Mouse (Mus musculus): Measurements from ENCODE around the gene Pemt. TPM values are rescaled to one million over a fixed set of nuclear protein-coding genes. Genes with fewer than 3 reads are reported as not detected.

The Pemt gene
- polyA plus RNA-seq, 1 experiment from 2014 or later: 3.9 TPM

DNA sequence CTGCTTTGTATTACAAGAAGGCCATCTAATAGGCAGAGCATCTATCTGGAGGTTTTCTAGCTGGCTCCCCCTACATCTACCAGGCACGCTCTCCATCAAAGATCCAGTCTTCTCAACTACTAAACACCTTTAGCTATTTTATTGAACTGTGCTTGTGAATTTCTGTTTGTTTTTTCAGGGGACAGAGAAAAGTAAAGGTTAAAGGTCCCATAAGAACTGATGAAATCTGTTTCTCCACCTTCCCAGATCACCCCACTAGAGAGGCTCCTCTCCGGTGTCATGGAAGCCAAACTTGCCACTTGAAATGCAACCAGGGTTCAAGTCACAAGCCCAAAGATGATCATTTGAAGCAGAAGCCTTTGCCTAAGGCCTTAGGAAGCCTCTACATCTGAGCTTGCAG is 2.6 kb upstream of the Pemt start:
- Histone ChIP-seq H3K27me3 (no peaks in the 10 kb centered on the region), H3K4me1 (replicated peaks) (peaks cover 6% of the 10 kb centered on the region), H3K4me2 (no peak overlapping the region), H3K9ac (replicated peaks) (no peak overlapping the region), H3K4me3 (replicated peaks) (no peak overlapping the region), H3K36me3 (no peaks in the 10 kb centered on the region), H3K9me3 (no peaks in the 10 kb centered on the region), H3K27ac (no peak overlapping the region)
- no peak for ATAC-seq (ENCODE audit: insufficient number of reproducible peaks, insufficient read depth, low FRiP score, low TSS enrichment, low read depth)
- 86% methylated on average over 2 of the region's 2 CpGs for WGBS

DNA sequence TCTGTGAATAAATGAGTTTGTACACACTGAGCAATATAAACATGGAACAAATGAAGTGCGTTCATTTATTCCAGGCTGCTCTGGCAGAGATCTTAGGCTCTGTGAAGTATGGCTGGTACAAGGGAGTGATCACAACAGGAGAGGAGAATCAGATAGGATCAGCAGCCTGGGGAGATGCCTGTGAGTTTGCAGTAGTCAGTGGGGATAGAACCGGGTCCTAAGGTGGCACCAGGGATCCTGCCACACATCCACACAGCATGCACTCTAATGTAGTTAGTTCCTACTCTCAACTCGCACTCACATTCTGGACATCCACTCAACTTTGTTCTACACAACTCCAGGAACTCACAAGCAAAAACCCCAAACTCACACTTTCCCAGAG is 622 bp downstream of the Pemt start:
- Histone ChIP-seq H3K36me3 (no peaks in the 10 kb centered on the region), H3K9ac (replicated peaks) (peak overlapping the region; percentile 34; the same call in 1 of the 2 replicates), H3K9me3 (no peaks in the 10 kb centered on the region), H3K4me1 (replicated peaks) (peaks cover 6% of the 10 kb centered on the region), H3K4me2 (peak overlapping the region; percentile 66), H3K27ac (peak overlapping the region; percentile 83; the same call in 1 of the 2 replicates), H3K27me3 (no peaks in the 10 kb centered on the region), H3K4me3 (replicated peaks) (peak overlapping the region; percentile 55)
- 0 out of 2 replicates have a peak, but pooled peaks have one; percentile 10 for ATAC-seq (ENCODE audit: insufficient number of reproducible peaks, insufficient read depth, low FRiP score, low TSS enrichment, low read depth)
- 11% methylated on average over 3 of the region's 3 CpGs for WGBS

DNA sequence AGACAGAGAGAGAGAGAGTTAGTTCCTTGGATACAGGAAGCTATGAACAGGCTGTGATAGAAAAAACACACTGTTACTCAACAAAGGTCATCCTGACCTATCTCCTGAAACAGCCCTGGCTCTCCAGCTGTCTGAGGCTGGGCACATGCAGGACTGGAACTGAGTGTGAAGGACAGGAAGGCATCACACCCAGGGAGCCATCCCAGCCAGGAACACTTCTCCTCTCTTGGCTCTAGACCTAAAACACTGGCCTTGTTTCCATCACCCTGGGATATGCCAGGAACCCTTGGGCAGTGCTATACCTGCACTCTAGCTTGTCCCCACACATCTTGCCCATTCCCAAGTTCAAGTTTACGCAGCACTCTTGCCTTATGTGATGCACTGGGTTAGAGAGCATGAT is 1.5 kb downstream of the Pemt start:
- Histone ChIP-seq H3K27ac (no peak overlapping the region), H3K4me1 (replicated peaks) (peaks cover 6% of the 10 kb centered on the region), H3K4me3 (replicated peaks) (no peak overlapping the region), H3K36me3 (no peaks in the 10 kb centered on the region), H3K9me3 (no peaks in the 10 kb centered on the region), H3K4me2 (no peak overlapping the region), H3K27me3 (no peaks in the 10 kb centered on the region), H3K9ac (replicated peaks) (no peak overlapping the region)
- ATAC-seq (ENCODE audit: insufficient number of reproducible peaks, insufficient read depth, low FRiP score, low TSS enrichment, low read depth): no peak
- WGBS: 95% methylated on average over 1 of the region's 1 CpGs

DNA sequence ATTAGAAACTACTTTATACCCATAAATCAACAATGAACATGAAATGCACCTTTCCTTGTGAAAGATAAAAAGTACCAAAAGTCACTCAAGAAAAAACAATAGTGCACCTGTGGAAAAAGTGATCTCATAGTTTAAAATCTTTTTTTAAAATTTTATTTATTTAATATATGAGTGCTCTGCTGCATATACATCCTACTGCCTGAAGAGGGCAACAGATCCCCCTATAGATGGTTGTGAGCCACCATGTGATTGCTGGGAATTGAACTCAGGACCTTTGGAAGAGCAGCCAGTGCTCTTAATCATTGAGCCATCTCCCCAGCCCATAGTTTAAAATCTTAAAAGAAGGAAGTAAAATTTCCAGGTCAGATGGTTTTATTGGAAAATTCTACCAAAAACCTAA is 4.0 kb downstream of the Pemt start:
- H3K4me1 ChIP-seq (replicated peaks): peaks cover 6% of the 10 kb centered on the region
- H3K4me2 ChIP-seq: no peak overlapping the region
- H3K4me3 ChIP-seq (replicated peaks): no peak overlapping the region
- ATAC-seq (ENCODE audit: insufficient number of reproducible peaks, insufficient read depth, low FRiP score, low TSS enrichment, low read depth): no peak
- no peaks in the 10 kb centered on the region for H3K36me3 ChIP-seq
- H3K9me3 ChIP-seq: no peaks in the 10 kb centered on the region
- no peak overlapping the region for H3K9ac ChIP-seq (replicated peaks)
- no peak overlapping the region for H3K27ac ChIP-seq
- H3K27me3 ChIP-seq: no peaks in the 10 kb centered on the region

DNA sequence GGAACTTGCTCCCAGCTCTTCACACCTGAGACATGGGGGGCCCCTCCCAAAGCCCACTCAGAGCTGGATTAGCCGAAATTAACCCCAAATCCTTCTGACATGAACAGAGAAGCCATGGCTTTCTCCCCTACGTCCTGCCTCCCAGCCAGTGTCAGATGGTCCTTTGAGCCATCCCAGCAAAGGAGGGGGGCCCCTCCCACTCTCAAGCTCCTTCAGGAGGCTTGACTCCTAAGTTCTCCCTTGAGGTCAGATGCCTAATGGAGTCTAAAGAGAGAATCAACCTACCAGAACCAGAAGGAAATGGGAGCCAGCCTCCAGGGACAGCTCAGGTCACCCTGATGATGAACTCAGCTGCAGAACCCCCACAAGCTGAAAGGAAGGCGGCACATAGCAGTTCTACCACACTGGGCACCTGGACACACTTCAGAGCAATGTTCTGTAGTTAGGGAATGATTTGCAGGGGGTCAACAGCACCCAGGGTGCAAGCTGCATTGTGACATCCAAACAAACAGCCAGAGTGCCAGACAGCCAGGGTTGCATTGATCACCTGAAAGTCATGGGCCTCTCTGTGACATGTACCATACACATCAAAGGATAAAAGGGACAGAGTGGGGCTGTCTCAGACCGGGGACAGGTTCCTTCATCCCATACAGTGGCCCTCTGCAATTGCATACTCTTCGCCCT is 9.6 kb downstream of the Pemt start:
- H3K4me3 ChIP-seq (replicated peaks): no peak overlapping the region
- ATAC-seq (ENCODE audit: insufficient number of reproducible peaks, insufficient read depth, low FRiP score, low TSS enrichment, low read depth): no peak
- 62% methylated on average over 5 of the region's 5 CpGs for WGBS
- no peaks in the 10 kb centered on the region for H3K4me1 ChIP-seq (replicated peaks)
- no peak overlapping the region for H3K27ac ChIP-seq
- H3K36me3 ChIP-seq: no peaks in the 10 kb centered on the region
- no peak overlapping the region for H3K9ac ChIP-seq (replicated peaks)
- H3K9me3 ChIP-seq: no peaks in the 10 kb centered on the region
- H3K4me2 ChIP-seq: no peak overlapping the region
- no peaks in the 10 kb centered on the region for H3K27me3 ChIP-seq

DNA sequence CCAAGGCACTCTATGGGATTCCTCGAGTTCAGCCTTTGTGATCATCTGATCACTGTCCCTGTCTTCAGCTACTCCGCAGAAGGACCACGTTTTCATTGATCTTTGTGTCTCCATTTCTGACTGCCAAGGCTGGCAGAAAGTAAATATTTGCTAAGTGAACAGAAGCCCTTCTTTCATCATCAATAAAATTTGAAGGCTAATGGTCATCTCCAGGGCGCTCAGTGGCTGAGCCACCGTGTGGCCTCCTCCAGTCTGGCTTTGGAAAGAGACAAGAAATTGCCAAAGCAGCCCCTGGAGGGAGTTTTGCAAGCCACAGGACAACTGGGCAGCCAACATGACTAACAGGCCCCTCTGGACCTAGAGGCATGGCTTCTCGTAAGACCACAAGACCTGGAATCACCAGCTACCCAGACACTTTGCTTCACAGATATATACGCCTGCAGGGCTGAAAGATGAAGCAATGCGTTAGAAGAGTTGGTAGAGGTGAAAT is 11.3 kb downstream of the Pemt start:
- H3K27ac ChIP-seq: no peak overlapping the region
- ATAC-seq (ENCODE audit: insufficient number of reproducible peaks, insufficient read depth, low FRiP score, low TSS enrichment, low read depth): no peak
- no peaks in the 10 kb centered on the region for H3K27me3 ChIP-seq
- 79% methylated on average over 8 of the region's 8 CpGs for WGBS
- no peaks in the 10 kb centered on the region for H3K36me3 ChIP-seq
- H3K4me2 ChIP-seq: no peak overlapping the region
- H3K4me3 ChIP-seq (replicated peaks): no peak overlapping the region
- H3K9me3 ChIP-seq: no peaks in the 10 kb centered on the region
- H3K4me1 ChIP-seq (replicated peaks): peaks cover 2% of the 10 kb centered on the region
- no peak overlapping the region for H3K9ac ChIP-seq (replicated peaks)

DNA sequence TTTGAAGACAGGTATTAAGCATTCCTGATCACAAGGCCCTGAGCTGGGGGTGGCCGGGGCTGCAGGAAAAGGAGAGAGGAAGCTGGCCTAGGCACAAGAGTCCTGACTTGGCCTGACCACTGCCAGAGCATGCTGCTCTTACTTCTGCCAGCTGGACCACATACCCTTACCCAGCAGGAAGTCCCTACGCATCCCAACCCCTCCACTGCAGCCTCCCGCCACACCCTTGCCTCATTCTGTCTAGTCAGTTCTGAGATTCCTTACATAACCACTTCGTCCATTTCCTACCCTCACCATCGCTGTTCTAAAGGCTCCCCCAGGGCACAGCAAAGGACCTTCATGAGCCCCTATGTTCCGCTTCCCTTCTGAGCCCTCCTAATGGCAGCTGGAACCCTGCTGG is 12.0 kb downstream of the Pemt start:
- no peak overlapping the region for H3K4me3 ChIP-seq (replicated peaks)
- 71% methylated on average over 6 of the region's 6 CpGs for WGBS
- no peak overlapping the region for H3K4me2 ChIP-seq
- no peak for ATAC-seq (ENCODE audit: insufficient number of reproducible peaks, insufficient read depth, low FRiP score, low TSS enrichment, low read depth)
- H3K27me3 ChIP-seq: no peaks in the 10 kb centered on the region
- no peak overlapping the region for H3K9ac ChIP-seq (replicated peaks)
- H3K36me3 ChIP-seq: no peaks in the 10 kb centered on the region
- no peaks in the 10 kb centered on the region for H3K9me3 ChIP-seq
- H3K27ac ChIP-seq: no peak overlapping the region
- peaks cover 3% of the 10 kb centered on the region for H3K4me1 ChIP-seq (replicated peaks)

DNA sequence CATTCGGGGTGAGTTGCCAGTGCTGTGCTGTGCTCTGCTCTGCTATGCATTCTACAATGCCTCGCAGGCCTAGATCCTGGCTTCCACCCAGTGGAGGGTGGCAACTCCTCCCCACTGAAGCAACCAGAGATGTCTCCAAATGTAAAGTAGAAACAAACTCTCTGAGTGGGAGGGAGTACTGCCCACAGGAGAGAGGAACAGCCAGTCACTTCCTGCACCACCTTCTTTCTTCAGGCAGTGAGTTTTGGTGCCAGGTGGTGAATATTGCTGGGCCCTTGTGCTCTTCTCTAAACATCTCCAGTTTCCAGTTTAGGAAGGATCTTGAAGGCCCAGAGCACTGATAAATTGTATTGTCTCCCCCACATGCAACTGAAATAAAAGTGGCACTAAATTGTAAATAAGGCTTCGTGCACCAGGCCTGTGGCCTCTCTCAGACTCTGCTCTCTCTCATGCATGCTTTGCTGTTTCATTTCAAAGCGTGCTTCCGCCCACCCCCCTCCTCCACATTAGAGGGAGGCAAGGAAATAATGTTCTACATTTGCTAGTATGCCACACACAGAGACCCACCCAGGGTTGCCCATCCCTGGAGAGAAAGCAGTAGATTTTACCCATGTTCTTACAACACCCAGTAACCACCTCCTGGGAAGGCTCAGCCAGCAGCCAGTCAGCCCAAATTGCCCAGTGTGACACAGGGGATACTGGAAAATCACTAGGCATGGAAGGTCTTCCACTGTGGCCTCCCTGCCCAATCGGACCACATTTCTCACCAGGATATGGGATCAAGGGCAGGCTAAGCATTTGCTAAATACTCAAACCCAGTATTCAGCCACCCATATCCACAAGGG is 13.5 kb downstream of the Pemt start:
- Histone ChIP-seq H3K27ac (no peak overlapping the region), H3K9me3 (no peaks in the 10 kb centered on the region), H3K4me3 (replicated peaks) (no peak overlapping the region), H3K4me2 (no peak overlapping the region), H3K9ac (replicated peaks) (no peak overlapping the region; the same call in 1 of the 2 replicates), H3K27me3 (no peaks in the 10 kb centered on the region), H3K36me3 (no peaks in the 10 kb centered on the region), H3K4me1 (replicated peaks) (peaks cover 3% of the 10 kb centered on the region)
- ATAC-seq (ENCODE audit: insufficient number of reproducible peaks, insufficient read depth, low FRiP score, low TSS enrichment, low read depth): no peak
- WGBS: 70% methylated on average over 6 of the region's 6 CpGs

DNA sequence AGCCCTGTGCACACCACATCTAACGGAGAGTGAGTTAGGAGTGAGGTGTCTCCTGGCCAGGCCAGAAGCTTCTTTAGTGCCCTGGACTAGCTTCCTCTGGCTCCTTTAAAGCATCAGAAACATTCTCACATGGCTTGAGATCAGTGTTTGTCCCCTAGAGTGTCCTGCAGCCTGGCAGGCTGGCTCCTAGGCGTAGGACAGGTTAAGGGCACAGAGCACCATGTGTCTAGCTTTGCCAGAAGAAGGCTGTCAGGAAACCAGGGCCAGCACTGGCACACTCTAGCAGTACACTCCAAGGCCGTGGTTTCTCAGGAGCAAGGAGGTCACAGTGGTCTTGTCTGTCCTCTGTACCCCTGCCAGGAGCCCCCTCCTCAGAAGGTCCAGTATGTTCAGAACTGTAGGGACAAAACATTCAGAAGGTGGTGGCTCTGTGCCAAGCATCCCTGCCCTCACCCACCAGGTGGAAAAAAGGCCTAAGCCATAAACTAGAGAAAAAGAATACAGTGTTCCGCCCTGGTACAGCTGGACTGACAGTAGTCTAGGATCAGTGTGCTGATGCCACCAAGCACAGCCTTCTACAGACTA is 15.4 kb downstream of the Pemt start:
- 84% methylated on average over 4 of the region's 4 CpGs for WGBS

DNA sequence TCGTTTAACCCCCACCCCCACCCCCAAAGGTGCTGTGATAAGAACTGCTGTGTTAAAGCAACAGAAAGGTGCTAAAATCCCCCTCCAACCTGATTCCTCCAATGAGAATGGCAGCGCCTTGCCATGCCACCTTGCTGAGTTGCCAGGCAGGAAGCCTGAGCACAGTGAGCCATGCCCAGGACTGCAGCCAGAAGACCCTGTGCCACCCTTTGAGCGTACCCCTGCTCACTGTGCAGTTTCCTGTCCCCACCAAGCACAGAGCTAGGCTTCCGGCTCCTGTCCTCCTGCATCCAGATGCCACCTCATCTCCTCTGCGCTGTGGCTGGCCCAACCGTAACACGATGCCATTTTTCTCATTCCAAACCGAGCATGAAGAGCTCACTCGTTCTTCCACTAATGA is 16.3 kb downstream of the Pemt start:
- 50% methylated on average over 9 of the region's 9 CpGs for WGBS
- no peak for ATAC-seq (ENCODE audit: insufficient number of reproducible peaks, insufficient read depth, low FRiP score, low TSS enrichment, low read depth)
- H3K9ac ChIP-seq (replicated peaks): no peak overlapping the region

More for the DNA sequence above, 15.4 kb downstream of the Pemt start:
- Histone ChIP-seq H3K9me3 (no peaks in the 10 kb centered on the region), H3K36me3 (no peaks in the 10 kb centered on the region), H3K9ac (replicated peaks) (0 out of 2 replicates have a peak overlapping the region, but pooled peaks have one; percentile 27), H3K4me3 (replicated peaks) (no peak overlapping the region), H3K4me1 (replicated peaks) (peaks cover 3% of the 10 kb centered on the region), H3K4me2 (no peak overlapping the region), H3K27ac (no peak overlapping the region), H3K27me3 (0 out of 2 replicates have a peak, but pooled peaks cover 4% of the 10 kb centered on the region)
- no peak for ATAC-seq (ENCODE audit: insufficient number of reproducible peaks, insufficient read depth, low FRiP score, low TSS enrichment, low read depth)

More for the DNA sequence above, 16.3 kb downstream of the Pemt start:
- no peaks in the 10 kb centered on the region for H3K36me3 ChIP-seq
- H3K4me2 ChIP-seq: no peak overlapping the region
- 0 out of 2 replicates have a peak, but pooled peaks cover 4% of the 10 kb centered on the region for H3K27me3 ChIP-seq
- no peaks in the 10 kb centered on the region for H3K9me3 ChIP-seq
- no peak overlapping the region for H3K4me3 ChIP-seq (replicated peaks)
- no peak overlapping the region for H3K27ac ChIP-seq
- peaks cover 3% of the 10 kb centered on the region for H3K4me1 ChIP-seq (replicated peaks)
